ENCODE assay signal across 27 mouse cellular contexts in genomic region chr1:58733636-58734035, GRCm38 (mm10). TPM values are rescaled to one million over a fixed set of nuclear protein-coding genes. Genes with fewer than 3 reads are reported as not detected.
DNase-seq lines count a peak whose midpoint lies in the region; ATAC-seq and TF ChIP-seq lines count a peak whose summit lies in the region.
"Had no signal": no experiment of that assay in that cellular context is flagged by ENCODE, and none has a peak within 500 bp of the region (broad histone marks: within the 10 kb centered on the region; RNA-seq: fewer than 3 reads in every experiment).

No protein-coding gene starts in this region.

- H3K4me2 ChIP-seq in kidney, embryonic 14.5 days (replicated peaks; ENCODE audit: low read depth, low read length): no peak overlapping the region
- no peak overlapping the region for H3K4me2 ChIP-seq in kidney, postnatal 0 days (ENCODE audit: low read length)
- H3K4me2 ChIP-seq: embryonic facial prominence, embryonic 15.5 days; hindbrain, embryonic 12.5 days had no signal

- H3K27ac ChIP-seq in kidney, embryonic 14.5 days (ENCODE audit: low read depth, low read length): no peak overlapping the region
- peak overlapping the region; percentile 72 for H3K27ac ChIP-seq in kidney, postnatal 0 days
- H3K27ac ChIP-seq: embryonic facial prominence, embryonic 15.5 days; forebrain, embryonic 10.5 days; heart, embryonic 10.5 days; hindbrain, embryonic 12.5 days had no signal

- H3K4me3 ChIP-seq in kidney, embryonic 14.5 days (ENCODE audit: low read length): no peak overlapping the region
- H3K4me3 ChIP-seq in kidney, postnatal 0 days (replicated peaks; ENCODE audit: low read depth, low read length): no peak overlapping the region
- H3K4me3 ChIP-seq: embryonic facial prominence, embryonic 15.5 days; erythroblast, embryonic 14.5 days; forebrain, embryonic 10.5 days; heart, embryonic 10.5 days; hindbrain, embryonic 12.5 days had no signal

- H3K9me3 ChIP-seq in kidney, embryonic 14.5 days (ENCODE audit: control insufficient read depth, low read length): no peaks in the 10 kb centered on the region
- H3K9me3 ChIP-seq in kidney, postnatal 0 days (replicated peaks; ENCODE audit: low read length): no peaks in the 10 kb centered on the region
- H3K9me3 ChIP-seq: embryonic facial prominence, embryonic 15.5 days; forebrain, embryonic 10.5 days; heart, embryonic 10.5 days; hindbrain, embryonic 12.5 days had no signal

- H3K36me3 ChIP-seq in kidney, embryonic 14.5 days (ENCODE audit: control insufficient read depth, insufficient read depth, low read length): peaks cover 66% of the 10 kb centered on the region
- H3K36me3 ChIP-seq in kidney, postnatal 0 days (ENCODE audit: insufficient read depth, low read length): peaks cover 48% of the 10 kb centered on the region

- ATAC-seq in kidney, embryonic 14.5 days (ENCODE audit: low FRiP score, low TSS enrichment): no peak; the same call in 1 of the 2 replicates
- peak; percentile 90 for ATAC-seq in kidney, postnatal 0 days (replicated peaks; ENCODE audit: low FRiP score, low read depth)
- ATAC-seq: forebrain, embryonic 14.5 days; hindbrain, embryonic 16.5 days; Patski had no signal

- H3K9ac ChIP-seq in kidney, embryonic 14.5 days (ENCODE audit: low read depth, low read length): no peak overlapping the region
- no peak overlapping the region for H3K9ac ChIP-seq in kidney, postnatal 0 days (ENCODE audit: low read depth, low read length)
- H3K9ac ChIP-seq: embryonic facial prominence, embryonic 15.5 days; hindbrain, embryonic 12.5 days had no signal

- no peak for TF ChIP-seq CTCF in kidney, postnatal 0 days (IDR thresholded peaks at IDR 0.05; ENCODE audit: low read depth)

- no peaks in the 10 kb centered on the region for H3K4me1 ChIP-seq in kidney, embryonic 14.5 days (ENCODE audit: control insufficient read depth, insufficient read depth, low read length)
- no peaks in the 10 kb centered on the region for H3K4me1 ChIP-seq in kidney, postnatal 0 days (replicated peaks; ENCODE audit: insufficient read depth, low read length)
- H3K4me1 ChIP-seq: embryonic facial prominence, embryonic 15.5 days; forebrain, embryonic 10.5 days; heart, embryonic 10.5 days; hindbrain, embryonic 12.5 days had no signal

- DNase-seq in kidney, adult 11 months: peak; percentile 74
- peak; percentile 67 to 81 for DNase-seq in kidney, adult 8-10 months
- DNase-seq in kidney, postnatal 0 days (ENCODE audit: low spot score): no peak
- peak; percentile 34 to 52 for DNase-seq in kidney, postnatal 4 days
- DNase-seq in thymus, postnatal 4 days: no peak
- no peak for DNase-seq in right cerebral cortex, adult 18-20 months
- DNase-seq in spleen, postnatal 10 days (ENCODE audit: low spot score in 2 of 2): no peak
- DNase-seq: adrenal gland, postnatal 14 days; cerebellum, adult 2 months; cerebellum, postnatal 10 days; embryo, embryonic 11 days; gastrocnemius, postnatal 25 days; heart, postnatal 10 days; heart, postnatal 4 days had no signal

- no peaks in the 10 kb centered on the region for H3K27me3 ChIP-seq in kidney, embryonic 14.5 days (ENCODE audit: control insufficient read depth, insufficient read depth, low read length)
- no peaks in the 10 kb centered on the region for H3K27me3 ChIP-seq in kidney, postnatal 0 days (ENCODE audit: insufficient read depth, low read length)
- H3K27me3 ChIP-seq: CH12.LX; embryonic facial prominence, embryonic 15.5 days; hindbrain, embryonic 12.5 days; Patski had no signal

- 85% methylated on average over 2 of the region's 2 CpGs for WGBS in kidney, embryonic 14.5 days
- 79% methylated on average over 2 of the region's 2 CpGs for WGBS in kidney, postnatal 0 days

RNA-seq across cellular contexts. Expression of gene Cflar, which starts 22.3 kb away (rescaled TPM):
- 34.0 and 39.6 TPM in 2 replicates for polyA plus RNA-seq in kidney, embryonic 14.5 days (2014; fragmentation: Nextera tagmentation; extraction: Ambion mirVana)
- 62.1 and 66.4 TPM in 2 replicates for polyA plus RNA-seq in kidney, postnatal 0 days (2015; fragmentation: Nextera tagmentation; extraction: Ambion mirVana)

RNA-seq across cellular contexts. Expression of gene Als2cr12, which starts 37.8 kb away (rescaled TPM):
- polyA plus RNA-seq in kidney, embryonic 14.5 days (2014; fragmentation: Nextera tagmentation; extraction: Ambion mirVana): not detected in 2 replicates
- 0.92 and 0.96 TPM in 2 replicates for polyA plus RNA-seq in kidney, postnatal 0 days (2015; fragmentation: Nextera tagmentation; extraction: Ambion mirVana)
- polyA plus RNA-seq: activated CD4-positive, CD25-positive, alpha-beta regulatory T cell, adult 4 months; cerebellum, adult 2 months; embryonic facial prominence, embryonic 11.5 days; erythroblast, embryonic 14.5 days; forebrain, embryonic 10.5 days; forebrain, embryonic 14.5 days; heart, embryonic 10.5 days; heart, embryonic 14.5 days; hindbrain, embryonic 12.5 days; hindbrain, embryonic 16.5 days had no signal

Comparison
In these comparisons a context has a peak if more than half of its experiments do, and no peak if none do; other contexts are left out.
1. DNase-seq: peak in kidney, adult 11 months (single experiment), kidney, adult 8-10 months (2 of 2) and kidney, postnatal 4 days (2 of 2); none in kidney, postnatal 0 days (single experiment), thymus, postnatal 4 days (single experiment), right cerebral cortex, adult 18-20 months (single experiment) and spleen, postnatal 10 days (0 of 2).